Mouse (Mus musculus) forebrain, embryonic 13.5 days (tissue): ENCODE measurements around the gene Hgfac. TPM values are rescaled to one million over a fixed set of nuclear protein-coding genes. Genes with fewer than 3 reads are reported as not detected.

Experiments
- ATAC-seq: fragments of 200-750 bp; cut with Nextera tagmentation; 2 replicates; pipeline ENCODE4 v1.8.0; 2017
- H3K27ac ChIP-seq: fragments of 300-500 bp; sonication (generic); 2 replicates; pipeline ENCODE4 v1.5.1; 2015; ENCODE audit warnings: inconsistent platforms, mild to moderate bottlenecking, moderate library complexity
- H3K27me3 ChIP-seq: fragments of 300-500 bp; sonication (generic); 2 replicates; pipeline ENCODE4 v1.6.1; 2015; ENCODE audit warnings: mild to moderate bottlenecking, inconsistent platforms
- H3K36me3 ChIP-seq: fragments of 300-500 bp; sonication (generic); 2 replicates; pipeline ENCODE4 v1.6.1; 2015; ENCODE audit warnings: mild to moderate bottlenecking, inconsistent platforms; ENCODE audit not compliant: poor library complexity, severe bottlenecking
- H3K4me1 ChIP-seq: fragments of 300-500 bp; sonication (generic); 2 replicates; pipeline ENCODE4 v1.6.1; 2015; ENCODE audit warnings: inconsistent platforms
- H3K4me2 ChIP-seq: fragments of 300-500 bp; sonication (generic); 2 replicates; pipeline ENCODE4 v1.6.1; 2015; ENCODE audit warnings: inconsistent platforms, mild to moderate bottlenecking, moderate library complexity
- H3K4me3 ChIP-seq: fragments of 300-500 bp; sonication (generic); 2 replicates; pipeline ENCODE4 v1.5.1; 2015; ENCODE audit warnings: mild to moderate bottlenecking, inconsistent platforms
- H3K9ac ChIP-seq: fragments of 300-500 bp; sonication (generic); 2 replicates; pipeline ENCODE4 v1.6.1; 2015; ENCODE audit warnings: mild to moderate bottlenecking, inconsistent platforms
- H3K9me3 ChIP-seq: fragments of 300-500 bp; sonication (generic); replicated peaks from 2 replicates; pipeline ENCODE4 v1.6.1; 2016; ENCODE audit warnings: inconsistent platforms
- WGBS: fragments of 180-500 bp; shearing (Covaris S2); methylation state at CpG from one replicate; pipeline ENCODE4 v1.1.7; 2015; 5-methylcytosine and 5-hydroxymethylcytosine counted together
- polyA plus RNA-seq: library from polyadenylated mRNA; unstranded; fragments of >200 nt; fragmentation: Nextera tagmentation; extraction: Ambion mirVana; gene quantifications from 2 replicates; pipeline ENCODE4 v1.2.1, GENCODE M21; 2015

Hgfac gene
- polyA plus RNA-seq, 1 experiment from 2014 or later, result 0.57 TPM

DNA sequence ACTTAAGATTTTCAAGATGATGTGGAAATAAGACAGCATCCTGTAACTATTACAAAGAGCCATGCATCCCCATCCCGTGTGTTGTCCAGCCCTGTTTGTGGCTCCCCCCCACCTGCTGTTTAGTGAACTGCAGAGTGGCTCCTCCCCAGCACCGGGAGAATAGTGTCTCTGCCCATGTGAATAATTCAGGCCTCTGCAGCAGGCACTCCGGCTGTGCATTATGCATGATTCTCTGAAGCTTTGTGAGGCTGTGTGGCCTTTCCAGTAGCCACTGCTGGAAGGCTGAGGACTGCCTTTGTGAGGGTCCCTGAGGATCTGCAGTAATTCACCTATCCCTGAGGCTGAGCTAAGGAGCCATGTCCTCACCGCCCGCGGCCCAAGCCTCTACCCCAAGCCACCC is 27.3 kb upstream of the Hgfac start:
- WGBS, result 31% methylated on average over 6 of the region's 6 CpGs
- Histone ChIP-seq H3K4me3 (no peak overlapping the region), H3K4me1 (peaks cover 15% of the 10 kb centered on the region), H3K9ac (0 out of 2 replicates have a peak overlapping the region, but pooled peaks have one; percentile 13), H3K27me3 (no peaks in the 10 kb centered on the region), H3K27ac (peak overlapping the region; percentile 76), H3K4me2 (no peak overlapping the region), H3K36me3 (peaks cover 10% of the 10 kb centered on the region; the same call in 1 of the 2 replicates), H3K9me3 (no peaks in the 10 kb centered on the region)
- ATAC-seq, result peak; percentile 69

DNA sequence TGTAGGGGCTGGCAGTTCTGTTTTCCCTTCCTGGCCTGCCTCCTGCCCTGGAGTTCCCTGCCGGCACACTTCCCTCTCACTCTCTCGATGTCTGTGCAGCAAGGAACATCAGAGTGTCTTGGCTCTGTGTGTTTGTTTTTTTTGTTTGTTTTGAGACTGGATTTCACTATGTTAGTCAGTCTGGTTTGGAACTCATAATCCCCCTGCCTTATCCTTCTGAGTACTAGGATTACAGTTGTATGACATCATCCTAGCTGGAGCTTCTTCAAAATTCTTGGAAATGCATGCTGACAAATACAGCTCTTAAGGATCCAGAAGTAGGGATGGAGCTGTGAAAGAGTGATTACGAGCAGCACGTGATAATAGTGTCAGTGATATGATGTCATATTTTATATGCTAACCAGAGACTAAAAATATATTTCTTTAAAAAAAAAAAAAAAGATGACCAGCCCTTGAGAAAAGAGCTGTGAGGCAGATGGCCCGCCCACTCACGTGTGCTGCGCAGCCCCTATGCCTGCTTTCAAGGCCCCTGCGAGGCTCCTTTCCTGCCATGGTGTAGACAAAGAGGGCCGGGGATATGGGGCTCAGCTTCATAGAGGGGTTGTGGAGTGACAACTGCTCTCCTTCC is 21.5 kb upstream of the Hgfac start:
- H3K27me3 ChIP-seq, result no peaks in the 10 kb centered on the region
- WGBS, result 78% methylated on average over 9 of the region's 9 CpGs
- H3K27ac ChIP-seq, result no peak overlapping the region
- H3K9ac ChIP-seq, result no peak overlapping the region
- H3K36me3 ChIP-seq, result peaks cover 53% of the 10 kb centered on the region
- H3K4me3 ChIP-seq, result no peak overlapping the region
- H3K4me2 ChIP-seq, result no peak overlapping the region
- peaks cover 4% of the 10 kb centered on the region; the same call in 1 of the 2 replicates for H3K4me1 ChIP-seq
- no peak for ATAC-seq
- no peaks in the 10 kb centered on the region for H3K9me3 ChIP-seq

- 81% methylated on average over 9 of the region's 9 CpGs for WGBS
- H3K4me3 ChIP-seq, result no peak overlapping the region
- H3K9me3 ChIP-seq, result no peaks in the 10 kb centered on the region
- H3K27ac ChIP-seq, result no peak overlapping the region
- H3K4me1 ChIP-seq, result peaks cover 4% of the 10 kb centered on the region; the same call in 1 of the 2 replicates
- H3K4me2 ChIP-seq, result no peak overlapping the region
- no peaks in the 10 kb centered on the region for H3K27me3 ChIP-seq
- H3K9ac ChIP-seq, result no peak overlapping the region
- H3K36me3 ChIP-seq, result peaks cover 61% of the 10 kb centered on the region
- no peak for ATAC-seq
Measured at GRCm38 (mm10) chr5:35020410-35021241, 20.7 kb upstream of the Hgfac start.

DNA sequence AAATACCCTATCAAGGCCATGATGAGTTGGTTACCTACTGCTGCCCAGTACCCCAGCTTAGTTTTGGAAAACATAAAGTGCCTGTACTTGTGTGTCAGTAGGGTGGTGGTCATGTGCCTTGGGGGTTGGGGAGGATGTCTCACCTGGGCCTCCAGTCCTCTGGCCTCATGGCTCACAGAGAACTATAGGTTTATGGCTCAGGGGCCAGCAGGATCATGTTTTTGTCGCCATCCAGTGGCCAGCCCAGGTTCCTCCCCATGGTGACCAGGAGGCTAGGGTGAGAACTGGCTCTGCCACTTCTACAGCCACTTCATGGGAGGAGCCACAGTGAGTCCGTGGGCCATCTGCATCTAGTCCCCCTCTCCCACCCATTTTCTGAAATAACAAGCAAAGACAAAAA is 16.3 kb upstream of the Hgfac start:
- no peak for ATAC-seq
- WGBS, result 30% methylated on average over 2 of the region's 2 CpGs
- no peak overlapping the region for H3K27ac ChIP-seq
- H3K9ac ChIP-seq, result 0 out of 2 replicates have a peak overlapping the region, but pooled peaks have one; percentile 4
- peaks cover 95% of the 10 kb centered on the region for H3K36me3 ChIP-seq
- peaks cover 4% of the 10 kb centered on the region; the same call in 1 of the 2 replicates for H3K4me1 ChIP-seq
- H3K9me3 ChIP-seq, result no peaks in the 10 kb centered on the region
- H3K4me3 ChIP-seq, result no peak overlapping the region
- H3K27me3 ChIP-seq, result no peaks in the 10 kb centered on the region
- H3K4me2 ChIP-seq, result no peak overlapping the region

DNA sequence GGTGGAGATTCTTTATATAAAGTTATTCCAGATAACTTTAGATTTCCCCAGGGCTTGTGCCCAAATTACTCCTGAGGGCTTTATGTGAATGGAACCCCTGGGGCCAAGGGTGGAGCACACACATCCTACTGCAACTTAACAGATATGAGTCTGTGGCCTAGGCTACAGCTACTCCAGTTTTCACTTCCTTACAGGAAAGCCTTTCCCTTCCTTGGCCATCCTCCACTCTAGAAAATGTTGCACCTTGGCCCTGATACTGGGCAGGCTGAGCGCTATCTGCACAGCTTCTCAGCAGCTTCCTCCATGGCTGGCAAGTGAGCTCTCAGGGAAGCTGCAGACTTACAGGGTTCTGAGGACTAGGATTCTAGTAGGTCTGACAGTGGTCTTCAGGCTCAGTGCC is 12.0 kb upstream of the Hgfac start:
- Histone ChIP-seq H3K4me1 (no peaks in the 10 kb centered on the region), H3K9ac (no peak overlapping the region), H3K4me3 (no peak overlapping the region), H3K4me2 (no peak overlapping the region), H3K27ac (no peak overlapping the region), H3K27me3 (no peaks in the 10 kb centered on the region), H3K36me3 (peaks cover 94% of the 10 kb centered on the region), H3K9me3 (no peaks in the 10 kb centered on the region)
- no peak for ATAC-seq
- WGBS, result 100% methylated on average over 1 of the region's 1 CpGs

- Histone ChIP-seq H3K27me3 (no peaks in the 10 kb centered on the region), H3K36me3 (peaks cover 97% of the 10 kb centered on the region), H3K4me1 (no peaks in the 10 kb centered on the region), H3K9me3 (no peaks in the 10 kb centered on the region), H3K9ac (no peak overlapping the region), H3K4me2 (no peak overlapping the region), H3K27ac (no peak overlapping the region), H3K4me3 (no peak overlapping the region)
- ATAC-seq, result no peak
- WGBS, result 91% methylated on average over 5 of the region's 5 CpGs
Measured at GRCm38 (mm10) chr5:35029755-35030154, 11.6 kb upstream of the Hgfac start.

- Histone ChIP-seq H3K4me2 (no peak overlapping the region), H3K27ac (peak overlapping the region; percentile 31; the same call in 1 of the 2 replicates), H3K36me3 (peaks cover 77% of the 10 kb centered on the region), H3K4me1 (no peaks in the 10 kb centered on the region), H3K9me3 (no peaks in the 10 kb centered on the region), H3K4me3 (no peak overlapping the region), H3K9ac (no peak overlapping the region), H3K27me3 (no peaks in the 10 kb centered on the region)
- WGBS, result 73% methylated on average over 5 of the region's 5 CpGs
- peak; percentile 50; the same call in 1 of the 2 replicates for ATAC-seq
Measured at GRCm38 (mm10) chr5:35033068-35033467, 8.2 kb upstream of the Hgfac start.

DNA sequence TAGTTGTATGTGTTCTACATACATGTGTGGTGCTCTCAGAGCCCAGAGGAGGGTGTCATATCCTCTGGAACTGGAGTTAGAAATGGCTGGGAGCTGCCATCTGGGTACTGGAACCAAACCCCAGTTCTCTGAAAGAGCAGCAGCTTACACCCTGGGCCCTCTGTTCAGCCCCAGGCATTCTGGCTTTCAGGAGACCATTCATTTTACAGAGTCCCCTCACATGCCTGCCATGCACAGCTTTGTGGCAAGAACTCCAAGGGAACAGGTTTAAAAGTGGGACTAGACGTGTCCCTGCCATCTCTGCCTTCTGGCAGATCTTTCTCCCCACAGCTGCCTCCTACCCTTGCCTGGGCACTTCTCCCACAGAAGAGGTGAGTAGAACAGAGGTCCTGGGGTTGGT is 7.7 kb upstream of the Hgfac start:
- Histone ChIP-seq H3K27ac (no peak overlapping the region), H3K9me3 (no peaks in the 10 kb centered on the region), H3K4me1 (no peaks in the 10 kb centered on the region), H3K36me3 (peaks cover 72% of the 10 kb centered on the region), H3K27me3 (no peaks in the 10 kb centered on the region), H3K9ac (no peak overlapping the region), H3K4me2 (no peak overlapping the region), H3K4me3 (no peak overlapping the region)
- WGBS, result 64% methylated on average over 1 of the region's 1 CpGs
- ATAC-seq, result no peak

DNA sequence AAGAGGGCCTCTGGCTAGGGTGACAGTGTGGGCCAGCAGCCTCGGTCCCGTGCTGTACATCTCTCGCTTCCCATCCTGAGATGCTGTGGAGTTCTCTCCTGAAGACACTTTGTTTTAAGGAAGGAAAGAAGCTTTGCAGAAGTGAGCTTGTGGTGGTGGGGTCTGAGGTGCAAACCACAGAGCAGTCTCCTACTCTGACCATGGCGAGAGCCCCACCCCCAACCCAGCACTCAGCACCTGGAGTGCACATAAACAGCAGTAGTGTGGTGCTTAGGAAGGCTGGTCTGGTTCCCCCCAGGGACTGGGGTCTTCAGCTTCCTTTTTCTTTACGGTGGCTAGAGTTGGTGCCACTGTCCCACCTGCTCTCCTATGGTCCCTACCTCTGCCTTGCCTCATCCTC is 6.2 kb upstream of the Hgfac start:
- no peaks in the 10 kb centered on the region for H3K4me1 ChIP-seq
- H3K27ac ChIP-seq, result no peak overlapping the region
- no peaks in the 10 kb centered on the region for H3K27me3 ChIP-seq
- 84% methylated on average over 5 of the region's 5 CpGs for WGBS
- peaks cover 56% of the 10 kb centered on the region for H3K36me3 ChIP-seq
- ATAC-seq, result no peak
- no peak overlapping the region for H3K9ac ChIP-seq
- no peak overlapping the region for H3K4me3 ChIP-seq
- no peaks in the 10 kb centered on the region for H3K9me3 ChIP-seq
- no peak overlapping the region for H3K4me2 ChIP-seq

DNA sequence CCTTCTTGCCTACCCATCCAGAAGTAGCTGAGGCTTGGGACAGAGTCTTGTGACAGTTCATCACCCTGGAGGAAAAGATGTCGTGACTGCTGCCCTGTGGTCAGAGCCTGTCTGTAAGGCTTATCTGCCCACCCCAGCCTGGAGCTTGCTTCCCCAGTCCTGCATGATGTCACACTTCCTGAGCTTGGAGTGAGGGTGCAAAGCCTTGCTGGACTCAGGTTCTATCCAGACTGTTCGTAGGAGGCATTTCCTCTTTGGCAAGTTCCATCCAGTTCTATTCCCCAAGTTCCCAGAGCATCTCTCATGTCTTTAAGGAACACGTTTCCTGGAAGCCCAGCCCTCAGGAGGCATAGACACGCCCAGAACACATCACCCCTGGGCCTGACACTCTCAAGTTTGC is 5.5 kb upstream of the Hgfac start:
- Histone ChIP-seq H3K36me3 (peaks cover 51% of the 10 kb centered on the region), H3K9me3 (no peaks in the 10 kb centered on the region), H3K4me1 (no peaks in the 10 kb centered on the region), H3K27me3 (no peaks in the 10 kb centered on the region), H3K4me2 (no peak overlapping the region), H3K27ac (no peak overlapping the region), H3K4me3 (no peak overlapping the region), H3K9ac (no peak overlapping the region)
- ATAC-seq, result no peak
- WGBS, result 87% methylated on average over 4 of the region's 4 CpGs

- H3K4me3 ChIP-seq, result no peak overlapping the region
- ATAC-seq, result no peak
- H3K4me2 ChIP-seq, result no peak overlapping the region
- H3K4me1 ChIP-seq, result no peaks in the 10 kb centered on the region
- peaks cover 35% of the 10 kb centered on the region for H3K36me3 ChIP-seq
- no peak overlapping the region for H3K9ac ChIP-seq
- no peak overlapping the region for H3K27ac ChIP-seq
- no peaks in the 10 kb centered on the region for H3K27me3 ChIP-seq
- H3K9me3 ChIP-seq, result no peaks in the 10 kb centered on the region
Measured at GRCm38 (mm10) chr5:35037438-35037837, 3.9 kb upstream of the Hgfac start.

GRCm38 (mm10) chr5:35042431-35043109 is 1.3 kb downstream of the Hgfac start:
- ATAC-seq, result peak; percentile 22
- no peak overlapping the region for H3K9ac ChIP-seq
- no peaks in the 10 kb centered on the region for H3K4me1 ChIP-seq
- 83% methylated on average over 10 of the region's 10 CpGs for WGBS
- no peaks in the 10 kb centered on the region for H3K27me3 ChIP-seq
- H3K4me3 ChIP-seq, result no peak overlapping the region
- H3K4me2 ChIP-seq, result no peak overlapping the region
- H3K36me3 ChIP-seq, result no peaks in the 10 kb centered on the region
- H3K27ac ChIP-seq, result no peak overlapping the region
- H3K9me3 ChIP-seq, result no peaks in the 10 kb centered on the region
